Mouse (Mus musculus) MEL (cell line): ENCODE data around the gene Adsl. TPM values are rescaled to one million over a fixed set of nuclear protein-coding genes. Genes with fewer than 3 reads are reported as not detected.

ENCODE experiments used
- DNase-seq: peaks from one replicate; pipeline ENCODE4 v3.0.0; 2011; ENCODE audit warnings: low read depth, low spot score
- H3K27ac ChIP-seq: 2 replicates; pipeline ENCODE4 v1.5.1; 2012; ENCODE audit warnings: low read depth, mild to moderate bottlenecking, control low read depth, low read length, moderate library complexity; ENCODE audit not compliant: control insufficient read depth
- H3K27me3 ChIP-seq, 2 experiments: fragments of 150-350 bp in 1 of 2; sonication (generic) in 1 of 2; 2 replicates each; pipeline ENCODE4 v1.6.1; 2012; ENCODE audit warnings: low read length in 2 of 2, mild to moderate bottlenecking in 2 of 2, improper control_type of control experiment in 1 of 2, moderate library complexity in 1 of 2; ENCODE audit not compliant: insufficient read depth in 2 of 2, control insufficient read depth in 1 of 2
- H3K36me3 ChIP-seq, 2 experiments: 2 replicates each; pipeline ENCODE4 v1.6.1; 2012 to 2014; ENCODE audit warnings: low read length in 2 of 2, improper control_type of control experiment in 1 of 2, inconsistent platforms in 1 of 2, mild to moderate bottlenecking in 1 of 2; ENCODE audit not compliant: insufficient read depth in 2 of 2, control insufficient read depth in 1 of 2
- H3K4me1 ChIP-seq, 2 experiments: fragments of 150-350 bp in 1 of 2; sonication (generic) in 1 of 2; 2 replicates each; pipeline ENCODE4 v1.6.1; 2012; ENCODE audit warnings: low read length in 2 of 2, improper control_type of control experiment in 1 of 2, mild to moderate bottlenecking in 1 of 2; ENCODE audit not compliant: insufficient read depth in 2 of 2, control insufficient read depth in 1 of 2
- H3K4me3 ChIP-seq, 2 experiments: fragments of 150-350 bp in 1 of 2; sonication (generic) in 1 of 2; 2 replicates each; pipeline ENCODE4 v1.5.1; 2012; ENCODE audit warnings: low read depth in 2 of 2, low read length in 2 of 2, mild to moderate bottlenecking in 2 of 2, moderate library complexity in 2 of 2, control low read depth in 1 of 2, improper control_type of control experiment in 1 of 2; ENCODE audit not compliant: control insufficient read depth in 1 of 2, insufficient read depth in 1 of 2
- H3K79me2 ChIP-seq: 2 replicates; pipeline ENCODE4 v1.6.1; 2012; ENCODE audit warnings: mild to moderate bottlenecking, low read length, moderate library complexity; ENCODE audit not compliant: control insufficient read depth, poor library complexity, insufficient read depth
- H3K9ac ChIP-seq: 2 replicates; pipeline ENCODE4 v1.6.1; 2012; ENCODE audit warnings: low read depth, mild to moderate bottlenecking, control low read depth, low read length, moderate library complexity; ENCODE audit not compliant: control insufficient read depth, poor library complexity, severe bottlenecking
- H3K9me3 ChIP-seq: fragments of 150-350 bp; sonication (generic); replicated peaks from 2 replicates; pipeline ENCODE4 v1.6.1; 2012; ENCODE audit warnings: mild to moderate bottlenecking, low read length, improper control_type of control experiment, moderate library complexity; ENCODE audit not compliant: insufficient read depth
- BHLHE40 ChIP-seq: IDR thresholded peaks from 2 replicates; pipeline ENCODE4 v1.6.1; 2012; ENCODE audit warnings: low read depth, mild to moderate bottlenecking, inconsistent platforms, low read length, improper control_type of control experiment, borderline replicate concordance
- CHD2 ChIP-seq: IDR thresholded peaks from 2 replicates; pipeline ENCODE4 v1.6.1; 2011; ENCODE audit warnings: low read length, improper control_type of control experiment
- CTCF ChIP-seq, 3 experiments: IDR thresholded peaks in 2 of 3; conservative IDR thresholded peaks in 1 of 3; 2 replicates each; pipeline ENCODE4 v1.5.1; 2011 to 2012; ENCODE audit warnings: low read length in 3 of 3, low read depth in 2 of 3, mild to moderate bottlenecking in 2 of 3, improper control_type of control experiment in 1 of 3, inconsistent platforms in 1 of 3, mixed read lengths in 1 of 3, moderate library complexity in 1 of 3; ENCODE audit not compliant: control insufficient read depth in 1 of 3, insufficient read depth in 1 of 3, poor library complexity in 1 of 3, severe bottlenecking in 1 of 3
- E2F4 ChIP-seq: IDR thresholded peaks from 2 replicates; pipeline ENCODE4 v1.6.1; 2011; ENCODE audit warnings: low read depth, low read length, improper control_type of control experiment, borderline replicate concordance
- ELF1 ChIP-seq: IDR thresholded peaks from 2 replicates; pipeline ENCODE4 v1.6.1; 2014; ENCODE audit warnings: low read depth, mild to moderate bottlenecking, inconsistent platforms, low read length, improper control_type of control experiment, moderate library complexity
- EP300 ChIP-seq, 2 experiments: IDR thresholded peaks; 2 replicates each; pipeline ENCODE4 v1.6.1; 2011; ENCODE audit warnings: improper control_type of control experiment in 2 of 2, low read length in 2 of 2, low read depth in 1 of 2, mild to moderate bottlenecking in 1 of 2
- ETS1 ChIP-seq: IDR thresholded peaks from 2 replicates; pipeline ENCODE4 v1.6.1; 2012; ENCODE audit warnings: low read depth, mild to moderate bottlenecking, inconsistent platforms, low read length, improper control_type of control experiment, moderate library complexity
- GABPA ChIP-seq: IDR thresholded peaks from 2 replicates; pipeline ENCODE4 v1.6.1; 2012; ENCODE audit warnings: low read depth, mild to moderate bottlenecking, inconsistent platforms, low read length, improper control_type of control experiment, moderate library complexity
- HCFC1 ChIP-seq: IDR thresholded peaks from 2 replicates; pipeline ENCODE4 v1.6.1; 2012; ENCODE audit warnings: low read depth, mild to moderate bottlenecking, inconsistent platforms, low read length, improper control_type of control experiment, moderate library complexity
- JUND ChIP-seq: IDR thresholded peaks from 2 replicates; pipeline ENCODE4 v1.6.1; 2011; ENCODE audit warnings: low read depth, mild to moderate bottlenecking, improper control_type of control experiment, low read length
- KAT2A ChIP-seq: conservative IDR thresholded peaks from 2 replicates; pipeline ENCODE4 v1.6.1; 2012; ENCODE audit warnings: low read depth, low read length, improper control_type of control experiment, inconsistent platforms
- MAX ChIP-seq: IDR thresholded peaks from 2 replicates; pipeline ENCODE4 v1.6.1; 2011; ENCODE audit warnings: low read length, improper control_type of control experiment
- MAZ ChIP-seq: IDR thresholded peaks from 2 replicates; pipeline ENCODE4 v1.6.1; 2012; ENCODE audit warnings: low read depth, mild to moderate bottlenecking, inconsistent platforms, low read length, improper control_type of control experiment
- MEF2A ChIP-seq: IDR thresholded peaks from 2 replicates; pipeline ENCODE4 v1.6.1; 2014; ENCODE audit warnings: low read depth, mild to moderate bottlenecking, inconsistent platforms, low read length, improper control_type of control experiment; ENCODE audit not compliant: poor library complexity, insufficient replicate concordance, severe bottlenecking; ENCODE audit errors: extremely low read depth
- MXI1 ChIP-seq: IDR thresholded peaks from 2 replicates; pipeline ENCODE4 v1.6.1; 2011; ENCODE audit warnings: mild to moderate bottlenecking, low read depth, low read length, improper control_type of control experiment
- MYB ChIP-seq: IDR thresholded peaks from 2 replicates; pipeline ENCODE4 v1.6.1; 2011; ENCODE audit warnings: mild to moderate bottlenecking, low read depth, low read length, improper control_type of control experiment
- MYC ChIP-seq: IDR thresholded peaks from 2 replicates; pipeline ENCODE4 v1.6.1; 2011; ENCODE audit warnings: low read depth, mild to moderate bottlenecking, low read length, improper control_type of control experiment, moderate library complexity
- NELFE ChIP-seq: IDR thresholded peaks from 2 replicates; pipeline ENCODE4 v1.6.1; 2011; ENCODE audit warnings: low read depth, low read length, improper control_type of control experiment
- POLR2A ChIP-seq, 2 experiments: IDR thresholded peaks; 2 replicates each; pipeline ENCODE4 v1.6.1; 2011 to 2012; ENCODE audit warnings: low read length in 2 of 2, mild to moderate bottlenecking in 2 of 2, control low read depth in 1 of 2, improper control_type of control experiment in 1 of 2, low read depth in 1 of 2, moderate library complexity in 1 of 2; ENCODE audit not compliant: control insufficient read depth in 1 of 2, insufficient read depth in 1 of 2, poor library complexity in 1 of 2
- POLR2AphosphoS2 ChIP-seq: IDR thresholded peaks from 2 replicates; pipeline ENCODE4 v1.6.1; 2011; ENCODE audit warnings: low read length, improper control_type of control experiment
- POLR2AphosphoS5 ChIP-seq: IDR thresholded peaks from 2 replicates; pipeline ENCODE4 v1.6.1; 2012; ENCODE audit warnings: low read depth, borderline replicate concordance, mild to moderate bottlenecking, inconsistent platforms, low read length, moderate library complexity, mixed read lengths
- SMC3 ChIP-seq: IDR thresholded peaks from 2 replicates; pipeline ENCODE4 v1.6.1; 2011; ENCODE audit warnings: low read depth, low read length, improper control_type of control experiment
- TAL1 ChIP-seq: IDR thresholded peaks from 2 replicates; pipeline ENCODE4 v1.6.1; 2012; ENCODE audit warnings: mild to moderate bottlenecking, inconsistent platforms, low read length, moderate library complexity, mixed read lengths
- TCF12 ChIP-seq: IDR thresholded peaks from 2 replicates; pipeline ENCODE4 v1.6.1; 2014; ENCODE audit warnings: low read depth, mild to moderate bottlenecking, inconsistent platforms, low read length, improper control_type of control experiment, moderate library complexity
- UBTF ChIP-seq: IDR thresholded peaks from 2 replicates; pipeline ENCODE4 v1.6.1; 2012; ENCODE audit warnings: low read depth, mild to moderate bottlenecking, inconsistent platforms, low read length, improper control_type of control experiment, moderate library complexity, borderline replicate concordance; ENCODE audit not compliant: insufficient read depth
- USF1 ChIP-seq: IDR thresholded peaks from 2 replicates; pipeline ENCODE4 v1.6.1; 2014; ENCODE audit warnings: low read depth, mild to moderate bottlenecking, inconsistent platforms, low read length, improper control_type of control experiment, moderate library complexity
- USF2 ChIP-seq, 2 experiments: IDR thresholded peaks; 2 replicates each; pipeline ENCODE4 v1.6.1; 2011 to 2012; ENCODE audit warnings: improper control_type of control experiment in 2 of 2, low read length in 2 of 2, borderline replicate concordance in 1 of 2, inconsistent platforms in 1 of 2, low read depth in 1 of 2, mild to moderate bottlenecking in 1 of 2; ENCODE audit not compliant: insufficient read depth in 1 of 2
- ZKSCAN1 ChIP-seq: IDR thresholded peaks from 2 replicates; pipeline ENCODE4 v1.6.1; 2012; ENCODE audit warnings: low read depth, mild to moderate bottlenecking, inconsistent platforms, low read length, improper control_type of control experiment, moderate library complexity
- ZMIZ1 ChIP-seq: IDR thresholded peaks from 2 replicates; pipeline ENCODE4 v1.6.1; 2012; ENCODE audit warnings: low read depth, mild to moderate bottlenecking, inconsistent platforms, low read length, improper control_type of control experiment, moderate library complexity
- ZNF384 ChIP-seq: IDR thresholded peaks from 2 replicates; pipeline ENCODE4 v1.6.1; 2012; ENCODE audit warnings: low read depth, mild to moderate bottlenecking, inconsistent platforms, low read length, improper control_type of control experiment
- polyA plus RNA-seq, 2 experiments: library from polyadenylated mRNA; stranded (reverse) in 1 of 2; unstranded in 1 of 2; fragments of >175 nt in 1 of 2; fragments of >200 nt in 1 of 2; gene quantifications; 2 replicates each; pipeline versions ENCODE4 v1.2.1 to v1.2.4; 2012; ENCODE audit warnings: low replicate concordance in 2 of 2, low read depth in 1 of 2; ENCODE audit not compliant: insufficient read length in 2 of 2, insufficient read depth in 1 of 2, missing spikeins in 1 of 2
- total RNA-seq: library from RNA; depleted of rRNA; stranded (reverse); fragments of 300-350 nt; gene quantifications from 2 replicates; pipeline ENCODE4 v1.2.3, GENCODE M21; 2012

The Adsl gene
- total and polyA plus RNA-seq, 3 experiments: 304 to 365 (median 320) TPM

DNA sequence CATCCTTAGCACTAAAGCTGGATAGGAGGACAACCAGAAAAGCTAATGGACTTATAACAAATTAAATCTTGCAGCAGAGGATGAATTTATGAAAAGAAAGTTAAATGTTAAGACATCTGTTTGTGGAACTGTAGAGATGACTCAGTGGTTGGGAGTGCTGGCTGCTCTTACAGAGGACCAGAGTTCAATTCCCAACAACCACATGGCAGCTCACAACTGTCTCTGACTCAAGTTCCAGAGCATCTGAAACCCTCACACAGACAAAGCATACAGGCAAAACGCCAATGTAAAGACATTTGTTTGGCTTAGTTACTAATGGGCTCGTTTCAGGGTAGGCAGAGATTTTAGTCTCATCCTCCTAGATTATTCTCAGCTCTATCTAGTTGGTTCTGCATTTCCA lies 48.5 kb upstream of the Adsl start:
- Histone ChIP-seq H3K36me3 (peaks cover 10 to 28% of the 10 kb centered on the region in 2 experiments), H3K27me3 (no peaks in the 10 kb centered on the region), H3K4me3 (no peak overlapping the region), H3K79me2 (no peaks in the 10 kb centered on the region), H3K4me1 (peaks cover 7 to 17% of the 10 kb centered on the region in 2 experiments), H3K27ac (no peak overlapping the region), H3K9ac (no peak overlapping the region), H3K9me3 (no peaks in the 10 kb centered on the region)
- DNase-seq: no peak
- TF ChIP-seq MEF2A: no peak
- TF ChIP-seq MXI1: no peak
- TF ChIP-seq E2F4: no peak
- TF ChIP-seq MAZ: no peak
- TF ChIP-seq UBTF: no peak
- no peak for TF ChIP-seq ZMIZ1
- no peak for TF ChIP-seq TCF12
- TF ChIP-seq BHLHE40: no peak
- no peak for TF ChIP-seq KAT2A

DNA sequence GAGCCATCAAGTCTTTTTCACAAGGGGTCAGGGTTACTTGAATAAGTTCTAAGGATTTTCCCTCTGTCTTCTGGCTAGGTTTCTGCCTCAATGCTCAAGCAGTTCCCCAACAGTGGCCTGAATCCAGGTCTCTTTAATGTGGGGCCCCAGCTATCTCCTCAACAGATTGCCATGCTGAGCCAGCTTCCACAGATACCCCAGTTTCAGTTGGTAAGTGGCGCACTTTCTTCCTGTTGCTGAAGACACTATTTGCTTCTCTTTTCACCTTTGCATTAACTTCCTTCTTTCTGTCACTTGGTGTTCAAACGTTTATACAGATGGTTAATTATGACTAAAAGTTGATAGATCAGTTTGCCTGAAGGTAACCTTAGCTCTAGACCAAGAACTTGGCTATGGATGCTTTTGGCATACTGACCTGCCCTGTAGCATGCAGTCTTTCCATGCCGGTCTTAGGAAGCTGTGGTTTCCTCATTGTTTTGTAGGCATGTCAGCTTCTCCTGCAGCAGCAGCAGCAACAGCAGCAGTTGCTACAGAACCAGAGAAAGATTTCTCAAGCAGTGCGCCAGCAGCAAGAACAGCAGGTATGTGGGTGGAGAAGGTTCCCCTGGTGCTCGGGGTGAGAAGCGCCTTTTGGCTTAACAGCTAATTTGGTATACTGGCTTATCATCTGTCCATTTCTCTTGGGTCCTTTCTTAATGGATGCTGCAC lies 46.3 kb upstream of the Adsl start:
- Histone ChIP-seq H3K4me3 (no peak overlapping the region), H3K9me3 (no peaks in the 10 kb centered on the region), H3K79me2 (no peaks in the 10 kb centered on the region), H3K27ac (peak overlapping the region; percentile 86), H3K4me1 (peaks cover 7 to 17% of the 10 kb centered on the region in 2 experiments), H3K27me3 (no peaks in the 10 kb centered on the region), H3K9ac (peak overlapping the region; percentile 24), H3K36me3 (peaks cover 12 to 28% of the 10 kb centered on the region in 2 experiments)
- peak; percentile 85 for DNase-seq
- TF ChIP-seq HCFC1 (peak; percentile 34; the same call in 1 of the 2 replicates), ZNF384 (no peak), POLR2AphosphoS2 (no peak), TAL1 (peak; percentile 47; the same call in 1 of the 2 replicates), NELFE (no peak), EP300 (IDR thresholded peaks at IDR 0.05; ENCODE audit: low read depth in 1 of 2, low read length in 2 of 2) (peak; percentile 95 to 97), USF1 (no peak), SMC3 (no peak), GABPA (no peak), ELF1 (peak; percentile 50; the same call in 1 of the 2 replicates), MYC (peak; percentile 58; the same call in 1 of the 2 replicates), UBTF (no peak), MAX (no peak), ETS1 (peak; percentile 79), MXI1 (peak; percentile 73), POLR2AphosphoS5 (no peak), KAT2A (no peak), MAZ (no peak), TCF12 (peak; percentile 89), CTCF (IDR thresholded peaks at IDR 0.05 in 2 of 3, conservative IDR thresholded peaks at IDR 0.05 in 1 of 3; ENCODE audit: control insufficient read depth in 1 of 3, insufficient read depth in 1 of 3, low read depth in 2 of 3, low read length in 3 of 3, poor library complexity in 1 of 3, severe bottlenecking in 1 of 3) (0 out of 6 replicates have a peak, but pooled peaks of 1 of the 3 experiments have one; percentile 6), MYB (peak; percentile 92), JUND (no peak), CHD2 (no peak), USF2 (IDR thresholded peaks at IDR 0.05; ENCODE audit: borderline replicate concordance in 1 of 2, insufficient read depth in 1 of 2, low read depth in 1 of 2, low read length in 2 of 2) (no peak), ZKSCAN1 (no peak), POLR2A (IDR thresholded peaks at IDR 0.05; ENCODE audit: control insufficient read depth in 1 of 2, insufficient read depth in 1 of 2, low read depth in 1 of 2, low read length in 2 of 2, poor library complexity in 1 of 2) (no peak)
